Mouse (Mus musculus): Measurements from ENCODE around the gene Cfap298.

DNA sequence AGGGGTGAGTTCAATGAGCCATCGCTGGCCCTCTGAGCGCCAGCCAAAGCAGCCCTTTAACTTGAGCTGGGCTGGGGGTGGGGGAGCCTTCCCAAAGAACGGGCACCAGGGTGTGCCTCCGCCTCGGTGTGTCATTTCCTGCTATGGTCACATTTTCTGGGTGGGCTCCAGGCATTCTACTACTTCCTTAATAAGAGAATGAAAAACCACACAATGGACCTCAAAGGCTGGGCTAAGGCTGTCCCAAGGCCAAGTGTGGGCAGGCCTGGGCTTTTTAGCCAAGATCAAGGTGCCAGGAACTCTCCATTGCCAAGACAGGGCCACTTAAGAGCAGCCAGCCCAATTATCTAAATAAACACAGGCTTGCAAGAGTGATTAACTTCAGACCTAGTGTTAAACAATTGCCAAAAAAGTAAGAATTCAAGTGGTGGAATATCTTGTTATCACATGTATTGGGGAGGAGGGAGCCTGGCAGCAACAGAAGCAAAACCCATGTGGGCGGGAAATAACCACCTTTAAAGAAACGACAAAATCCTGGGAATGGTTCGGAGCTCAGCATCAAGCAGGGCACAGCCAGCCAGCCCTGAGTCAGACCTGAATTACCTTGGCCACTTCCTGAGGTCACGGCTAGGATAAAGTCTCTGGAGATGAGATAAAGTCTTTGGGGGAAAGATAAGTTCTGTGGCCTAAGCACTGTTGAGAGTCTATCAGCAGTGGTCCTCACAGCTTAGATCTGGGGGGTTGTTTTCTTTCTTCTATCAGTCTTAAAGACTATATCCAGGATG is 48.9 kb downstream of the Cfap298 start:
- TF ChIP-seq CTCF (IDR thresholded peaks at IDR 0.05; ENCODE audit: low read depth, low read length) (no peak), POLR2A (IDR thresholded peaks at IDR 0.05; ENCODE audit: borderline replicate concordance, low read depth, low read length) (no peak)
